Mouse (Mus musculus) heart, embryonic 14.5 days (tissue): ENCODE results near the gene Senp1. TPM values are rescaled to one million over a fixed set of nuclear protein-coding genes. Genes with fewer than 3 reads are reported as not detected.

ENCODE experiments used
- ATAC-seq: fragments of 200-750 bp; cut with Nextera tagmentation; 2 replicates; pipeline ENCODE4 v1.8.0; 2017; ENCODE audit warnings: low read depth, moderate TSS enrichment; ENCODE audit not compliant: insufficient number of reproducible peaks, insufficient read depth, low FRiP score
- H3K27ac ChIP-seq, 2 experiments: fragments of 200-500 bp in 1 of 2; fragments of 300-500 bp in 1 of 2; sonication (generic) in 1 of 2; replicated peaks in 1 of 2; 2 replicates each; pipeline ENCODE4 v1.5.1; 2012 to 2014; ENCODE audit warnings: low read depth in 2 of 2, low read length in 2 of 2, control low read depth in 1 of 2, mild to moderate bottlenecking in 1 of 2, mixed read lengths in 1 of 2; ENCODE audit not compliant: control insufficient read depth in 1 of 2, insufficient read depth in 1 of 2
- H3K27me3 ChIP-seq: fragments of 300-500 bp; sonication (generic); 2 replicates; pipeline ENCODE4 v1.6.1; 2014; ENCODE audit warnings: mild to moderate bottlenecking, low read length, control low read depth; ENCODE audit not compliant: control insufficient read depth, insufficient read depth
- H3K36me3 ChIP-seq: fragments of 300-500 bp; sonication (generic); 2 replicates; pipeline ENCODE4 v1.6.1; 2014; ENCODE audit warnings: mild to moderate bottlenecking, control low read depth, low read length, mixed read lengths; ENCODE audit not compliant: control insufficient read depth, insufficient read depth
- H3K4me1 ChIP-seq, 2 experiments: fragments of 200-500 bp in 1 of 2; fragments of 300-500 bp in 1 of 2; sonication (generic) in 1 of 2; 2 replicates each; pipeline ENCODE4 v1.6.1; 2012 to 2014; ENCODE audit warnings: low read length in 2 of 2, control low read depth in 1 of 2, mixed read lengths in 1 of 2; ENCODE audit not compliant: control insufficient read depth in 2 of 2, insufficient read depth in 2 of 2
- H3K4me2 ChIP-seq: fragments of 300-500 bp; sonication (generic); 2 replicates; pipeline ENCODE4 v1.6.1; 2014; ENCODE audit warnings: mild to moderate bottlenecking, low read length
- H3K4me3 ChIP-seq, 2 experiments: fragments of 200-500 bp in 1 of 2; fragments of 300-500 bp in 1 of 2; sonication (generic) in 1 of 2; 2 replicates each; pipeline ENCODE4 v1.5.1; 2012 to 2014; ENCODE audit warnings: low read length in 2 of 2, mild to moderate bottlenecking in 2 of 2, control low read depth in 1 of 2, low read depth in 1 of 2, moderate library complexity in 1 of 2; ENCODE audit not compliant: control insufficient read depth in 1 of 2, insufficient read depth in 1 of 2
- H3K9ac ChIP-seq: fragments of 300-500 bp; sonication (generic); 2 replicates; pipeline ENCODE4 v1.6.1; 2014; ENCODE audit warnings: mild to moderate bottlenecking, low read length
- H3K9me3 ChIP-seq: fragments of 300-500 bp; sonication (generic); 2 replicates; pipeline ENCODE4 v1.6.1; 2016; ENCODE audit warnings: low read length, control low read depth; ENCODE audit not compliant: control insufficient read depth
- WGBS: fragments of 180-500 bp; shearing (Covaris S2); extraction: QIAGEN DNeasy Blood & Tissue Kit; methylation state at CpG from one replicate; pipeline ENCODE4 v1.1.7; 2014; 5-methylcytosine and 5-hydroxymethylcytosine counted together
- polyA plus RNA-seq: library from polyadenylated mRNA; unstranded; fragments of >200 nt; fragmentation: Nextera tagmentation; extraction: Ambion mirVana; gene quantifications from 2 replicates; pipeline ENCODE4 v1.2.1, GENCODE M21; 2014

Senp1 gene
- polyA plus RNA-seq, 1 experiment from 2014 or later, result 22.7 TPM

GRCm38 (mm10) chr15:97992027-97992711, 101.4 kb downstream of the Senp1 start:
- WGBS, result 51% methylated on average over 13 of the region's 13 CpGs
- Histone ChIP-seq H3K9me3 (no peaks in the 10 kb centered on the region), H3K9ac (peak overlapping the region; percentile 65), H3K4me1 (peaks cover 18 to 21% of the 10 kb centered on the region in 2 experiments), H3K27me3 (no peaks in the 10 kb centered on the region), H3K36me3 (no peaks in the 10 kb centered on the region), H3K27ac (peak overlapping the region; percentile 42 to 69), H3K4me2 (peak overlapping the region; percentile 65), H3K4me3 (no peak overlapping the region)
- ATAC-seq, result no peak; the same call in 1 of the 2 replicates

- H3K4me1 ChIP-seq, result peaks cover 18 to 21% of the 10 kb centered on the region in 2 experiments
- ATAC-seq, result no peak
- 52% methylated on average over 12 of the region's 12 CpGs for WGBS
- H3K36me3 ChIP-seq, result no peaks in the 10 kb centered on the region
- H3K27me3 ChIP-seq, result no peaks in the 10 kb centered on the region
- H3K27ac ChIP-seq, result no peak overlapping the region
- H3K9ac ChIP-seq, result no peak overlapping the region
- H3K4me3 ChIP-seq, result no peak overlapping the region
- no peak overlapping the region for H3K4me2 ChIP-seq
- H3K9me3 ChIP-seq, result no peaks in the 10 kb centered on the region
These were observed 102.2 kb downstream of the Senp1 start for GRCm38 (mm10) chr15:97991285-97991895.

- no peak for ATAC-seq
- Histone ChIP-seq H3K9ac (no peak overlapping the region), H3K9me3 (no peaks in the 10 kb centered on the region), H3K27me3 (no peaks in the 10 kb centered on the region), H3K27ac (no peak overlapping the region), H3K4me3 (no peak overlapping the region), H3K36me3 (no peaks in the 10 kb centered on the region), H3K4me1 (peaks cover 18 to 21% of the 10 kb centered on the region in 2 experiments), H3K4me2 (no peak overlapping the region)
- WGBS, result 45% methylated on average over 4 of the region's 4 CpGs
These were observed 102.8 kb downstream of the Senp1 start for GRCm38 (mm10) chr15:97990721-97991120.

- no peaks in the 10 kb centered on the region for H3K27me3 ChIP-seq
- H3K9me3 ChIP-seq, result no peaks in the 10 kb centered on the region
- no peak overlapping the region for H3K27ac ChIP-seq
- no peak overlapping the region for H3K4me3 ChIP-seq
- WGBS, result 11% methylated on average over 6 of the region's 6 CpGs
- no peak for ATAC-seq
- peak overlapping the region; percentile 21; the same call in 1 of the 2 replicates for H3K9ac ChIP-seq
- peaks cover 18 to 21% of the 10 kb centered on the region in 2 experiments for H3K4me1 ChIP-seq
- H3K4me2 ChIP-seq, result no peak overlapping the region
- H3K36me3 ChIP-seq, result no peaks in the 10 kb centered on the region
These were observed 103.4 kb downstream of the Senp1 start for GRCm38 (mm10) chr15:97990124-97990523.

- H3K4me3 ChIP-seq, result no peak overlapping the region
- H3K36me3 ChIP-seq, result no peaks in the 10 kb centered on the region
- no peak overlapping the region for H3K27ac ChIP-seq
- ATAC-seq, result no peak
- H3K9ac ChIP-seq, result no peak overlapping the region
- H3K9me3 ChIP-seq, result no peaks in the 10 kb centered on the region
- H3K27me3 ChIP-seq, result no peaks in the 10 kb centered on the region
- WGBS, result 82% methylated on average over 1 of the region's 1 CpGs
- H3K4me2 ChIP-seq, result no peak overlapping the region
- H3K4me1 ChIP-seq, result peaks cover 18 to 21% of the 10 kb centered on the region in 2 experiments
These were observed 104.0 kb downstream of the Senp1 start for GRCm38 (mm10) chr15:97989544-97989943.

Other genes with a start within 250 kb of the Senp1 start
- 25.7 and 26.7 TPM in 2 replicates for gene Hdac7, start 249.2 kb downstream of the Senp1 start, polyA plus RNA-seq
- gene Vdr, start 183.1 kb downstream of the Senp1 start, polyA plus RNA-seq, result 0.81 and 0.97 TPM in 2 replicates
- 38.1 and 40.6 TPM in 2 replicates for gene Tmem106c, start 129.5 kb downstream of the Senp1 start, polyA plus RNA-seq
- 9.4 and 13.3 TPM in 2 replicates for gene Col2a1, start 89.0 kb downstream of the Senp1 start, polyA plus RNA-seq
- 108 and 111 TPM in 2 replicates for gene Pfkm, start 1.2 kb downstream of the Senp1 start, polyA plus RNA-seq
- 109 and 111 TPM in 2 replicates for gene Asb8, start 71.9 kb upstream of the Senp1 start, polyA plus RNA-seq
- 1.1 and 1.3 TPM in 2 replicates for gene Ccdc184, start 73.4 kb upstream of the Senp1 start, polyA plus RNA-seq
- gene Olfr288, start 101.8 kb upstream of the Senp1 start, polyA plus RNA-seq, result not detected in 2 replicates
- not detected in 2 replicates for gene Gm44579, start 127.2 kb upstream of the Senp1 start, polyA plus RNA-seq
- not detected in 2 replicates for gene Olfr287, start 127.3 kb upstream of the Senp1 start, polyA plus RNA-seq
- not detected in 2 replicates for gene Olfr286, start 140.7 kb upstream of the Senp1 start, polyA plus RNA-seq
- not detected in 2 replicates for gene H1fnt, start 163.5 kb upstream of the Senp1 start, polyA plus RNA-seq
- gene Zfp641, start 202.4 kb upstream of the Senp1 start, polyA plus RNA-seq, result 1.5 and 1.6 TPM in 2 replicates
- gene Olfr285, start 223.6 kb upstream of the Senp1 start, polyA plus RNA-seq, result not detected in 2 replicates
- not detected in 2 replicates for gene Olfr284, start 247.2 kb upstream of the Senp1 start, polyA plus RNA-seq